Mouse (Mus musculus): Measurements from ENCODE around the gene Cpsf3.

The Cpsf3 gene

DNA sequence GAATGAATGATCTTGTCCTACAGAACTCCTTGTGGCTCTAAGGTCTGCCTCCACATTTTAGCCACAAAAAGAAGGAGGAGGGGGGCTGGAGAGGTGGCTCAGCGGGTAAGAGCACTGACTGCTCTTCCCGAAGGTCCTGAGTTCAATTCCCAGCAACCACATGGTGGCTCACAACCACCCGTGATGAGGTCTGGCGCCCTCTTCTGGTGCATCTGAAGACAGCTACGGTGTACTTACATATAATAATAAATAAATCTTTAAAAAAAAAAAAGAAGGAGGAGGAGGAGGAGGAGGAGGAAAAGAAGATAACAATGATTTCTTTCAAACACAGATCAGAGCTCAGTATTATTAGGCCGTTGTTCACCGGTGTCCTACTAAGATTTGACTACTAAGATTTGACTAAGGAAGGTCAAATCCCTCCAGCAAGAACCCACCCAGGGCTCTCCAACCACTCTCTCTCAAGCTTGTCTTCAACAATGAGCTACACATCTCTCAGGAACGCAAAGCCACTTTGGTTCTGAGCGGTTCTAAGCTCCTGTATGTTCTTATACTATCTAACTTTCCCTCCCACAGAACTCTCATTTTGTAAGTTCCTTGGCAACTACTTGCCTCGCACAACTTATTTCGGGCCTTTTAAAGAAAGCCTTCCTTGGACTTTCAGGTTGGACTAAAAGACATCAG is at the start of gene Cpsf3:
TSS of gene Cpsf3 (plus strand) at position 631 of the 681 bp plus-strand sequence.
- no peak for DNase-seq (ENCODE audit: low spot score)

GRCm38 (mm10) chr12:21241965-21242364 is 43.2 kb upstream of the Cpsf3 start:
- no peak for DNase-seq (ENCODE audit: low spot score)

DNA sequence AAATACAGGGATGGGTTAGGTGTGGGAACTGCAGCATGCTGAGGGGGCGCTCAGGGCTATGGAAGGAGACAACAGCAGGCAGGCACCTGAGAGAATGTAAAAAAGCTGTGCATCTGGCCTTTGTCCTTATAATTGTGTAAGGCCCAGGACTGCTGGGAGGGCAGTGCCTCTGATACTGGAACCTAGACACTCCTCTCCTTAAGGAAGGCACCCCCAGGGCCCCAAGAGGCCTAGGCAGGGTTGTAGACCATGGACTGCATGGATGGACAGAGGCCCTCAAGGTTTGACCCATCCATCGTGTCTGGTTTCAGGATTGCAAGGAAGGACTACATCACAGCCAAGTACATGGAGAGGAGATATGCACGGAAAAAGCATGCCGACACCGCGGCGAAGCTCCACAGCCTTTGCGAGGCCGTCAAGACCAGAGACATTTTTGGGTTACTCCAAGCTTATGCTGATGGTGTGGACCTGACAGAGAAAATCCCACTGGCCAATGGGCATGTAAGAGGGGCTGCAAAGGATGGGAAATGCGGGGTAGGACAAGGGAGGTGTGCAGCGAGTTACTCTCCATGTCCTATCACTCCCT is 40.7 kb upstream of the Cpsf3 start:
- no peak for DNase-seq (ENCODE audit: low spot score)

- DNase-seq (ENCODE audit: low spot score), result no peak
Observed at GRCm38 (mm10) chr12:21247711-21248392, 37.3 kb upstream of the Cpsf3 start.

GRCm38 (mm10) chr12:21260494-21261256 is 24.5 kb upstream of the Cpsf3 start:
- DNase-seq (ENCODE audit: low spot score), result no peak

- no peak for DNase-seq (ENCODE audit: low spot score)
Observed at GRCm38 (mm10) chr12:21261521-21261920, 23.7 kb upstream of the Cpsf3 start.

DNA sequence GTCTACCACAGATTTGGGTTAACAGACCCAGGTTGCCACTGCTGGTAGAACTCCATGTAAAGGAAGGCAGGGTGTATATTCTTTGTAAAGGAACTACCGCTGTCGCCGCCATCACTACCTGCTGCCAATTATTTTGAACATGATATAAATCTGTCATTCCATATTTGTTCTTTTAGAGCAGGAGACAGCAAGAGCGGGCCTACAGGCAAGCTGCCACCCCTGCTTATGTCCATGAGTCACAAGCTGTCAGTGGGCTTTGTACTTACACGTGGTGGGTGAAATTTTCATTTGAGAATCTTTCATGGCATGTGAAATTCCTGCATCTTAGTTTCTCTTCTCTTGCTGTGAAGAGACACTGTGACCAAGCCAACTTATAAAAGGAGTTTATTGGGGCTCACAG is 21.9 kb upstream of the Cpsf3 start:
- no peak for DNase-seq (ENCODE audit: low spot score)

DNA sequence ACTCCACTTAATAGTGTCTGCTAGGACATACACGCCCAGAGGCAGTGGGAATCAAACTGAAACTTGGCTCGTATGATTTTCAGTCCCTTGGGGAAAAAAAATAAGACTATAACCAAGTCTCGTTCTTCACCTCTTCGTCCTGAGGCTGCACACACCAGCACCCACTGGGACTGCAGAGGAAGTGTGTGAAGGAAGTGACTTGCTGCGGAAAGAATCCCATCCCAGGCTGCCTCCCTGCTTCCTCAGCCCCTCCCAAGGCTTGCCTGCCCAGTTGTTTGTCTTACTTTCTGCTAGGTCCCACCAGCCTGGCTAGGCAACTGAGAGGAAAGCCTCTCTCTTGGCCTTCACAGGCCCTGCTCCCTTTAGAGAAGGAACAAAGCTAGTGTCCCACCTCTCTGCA is 20.9 kb upstream of the Cpsf3 start:
- DNase-seq (ENCODE audit: low spot score), result no peak

GRCm38 (mm10) chr12:21264970-21265369 is 20.2 kb upstream of the Cpsf3 start:
- no peak for DNase-seq (ENCODE audit: low spot score)

- DNase-seq (ENCODE audit: low spot score), result no peak
Observed at GRCm38 (mm10) chr12:21265501-21265900, 19.7 kb upstream of the Cpsf3 start.

DNA sequence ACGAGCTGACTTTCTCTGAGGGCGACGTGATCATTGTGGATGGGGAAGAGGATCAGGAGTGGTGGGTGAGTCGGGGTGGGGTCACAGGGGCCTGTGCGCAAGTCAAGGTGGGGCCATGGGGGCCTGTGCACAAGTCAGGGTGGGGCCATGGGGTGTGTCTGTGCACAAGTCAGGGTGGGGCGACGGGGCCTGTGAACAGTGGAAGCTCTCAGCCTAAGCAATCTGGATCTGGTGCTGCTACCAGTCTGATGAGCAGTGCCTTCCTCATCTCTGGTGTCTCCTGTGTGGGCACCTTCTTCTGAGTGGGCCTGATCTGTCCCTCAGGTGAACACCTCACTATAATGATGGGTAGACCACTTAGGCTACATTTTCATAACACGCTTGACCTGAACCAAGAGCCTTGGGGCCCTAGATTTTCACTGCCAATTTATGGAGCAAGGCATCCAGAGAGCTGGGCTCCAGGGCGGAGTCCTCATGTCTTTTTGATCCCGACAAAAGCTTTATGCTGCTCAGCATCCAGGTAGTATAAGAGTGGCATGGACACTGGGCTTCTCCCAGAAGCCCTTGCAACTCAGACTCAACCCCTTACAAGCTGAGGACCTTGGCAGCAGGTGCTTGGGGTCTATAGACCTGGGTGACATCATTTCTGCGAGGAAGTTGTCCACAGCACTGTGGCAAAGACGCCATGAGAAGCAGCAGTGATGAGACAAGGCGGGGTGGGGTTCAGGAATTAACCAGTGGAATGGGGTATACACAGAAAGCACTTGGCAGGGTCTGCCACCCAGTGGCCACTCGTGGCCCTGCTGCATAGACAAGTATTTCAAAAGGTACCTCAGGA is 19.0 kb upstream of the Cpsf3 start:
- DNase-seq (ENCODE audit: low spot score), result no peak

DNA sequence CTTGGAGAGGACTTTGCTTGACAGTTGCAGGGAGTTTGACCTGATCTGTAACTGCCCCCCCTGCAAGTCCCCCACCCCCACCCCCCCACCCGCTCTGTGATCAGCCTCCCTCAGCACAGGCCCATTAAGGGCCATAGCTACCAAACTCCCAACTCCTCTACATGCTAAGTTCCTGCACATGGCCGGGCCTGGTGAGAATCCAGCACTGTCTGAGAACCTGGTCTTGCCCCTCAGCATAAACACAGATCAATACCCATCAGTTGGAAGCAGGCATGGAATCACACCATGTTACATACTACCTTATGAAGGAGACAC is 18.4 kb upstream of the Cpsf3 start:
- DNase-seq (ENCODE audit: low spot score), result no peak

DNA sequence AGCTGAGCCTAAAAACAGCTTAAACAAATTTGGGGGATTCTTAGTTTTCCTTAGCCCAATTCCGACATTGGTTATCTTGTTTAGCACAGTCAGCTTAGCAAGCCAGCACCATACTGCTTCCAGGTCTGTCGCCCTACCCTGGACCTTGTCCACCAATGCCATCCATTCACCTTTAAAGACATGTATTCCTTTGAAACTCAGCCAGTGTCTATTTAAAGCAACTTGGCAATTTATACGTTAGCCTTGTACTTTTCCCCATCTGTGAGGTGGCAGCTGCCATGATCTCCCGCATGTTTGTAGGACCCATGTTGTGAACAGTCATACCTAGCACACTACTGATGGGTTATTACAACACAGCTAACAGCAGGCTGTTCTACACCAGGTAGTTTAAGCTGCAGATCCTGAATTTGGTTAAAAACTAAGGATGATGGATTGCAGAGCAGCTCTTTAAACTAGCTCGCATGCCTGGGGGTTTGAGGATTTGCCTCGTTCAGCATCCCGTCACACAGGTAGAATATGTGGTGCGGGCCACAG is 17.0 kb upstream of the Cpsf3 start:
- DNase-seq (ENCODE audit: low spot score), result no peak

- no peak for DNase-seq (ENCODE audit: low spot score)
Observed at GRCm38 (mm10) chr12:21274446-21274845, 10.7 kb upstream of the Cpsf3 start.

DNA sequence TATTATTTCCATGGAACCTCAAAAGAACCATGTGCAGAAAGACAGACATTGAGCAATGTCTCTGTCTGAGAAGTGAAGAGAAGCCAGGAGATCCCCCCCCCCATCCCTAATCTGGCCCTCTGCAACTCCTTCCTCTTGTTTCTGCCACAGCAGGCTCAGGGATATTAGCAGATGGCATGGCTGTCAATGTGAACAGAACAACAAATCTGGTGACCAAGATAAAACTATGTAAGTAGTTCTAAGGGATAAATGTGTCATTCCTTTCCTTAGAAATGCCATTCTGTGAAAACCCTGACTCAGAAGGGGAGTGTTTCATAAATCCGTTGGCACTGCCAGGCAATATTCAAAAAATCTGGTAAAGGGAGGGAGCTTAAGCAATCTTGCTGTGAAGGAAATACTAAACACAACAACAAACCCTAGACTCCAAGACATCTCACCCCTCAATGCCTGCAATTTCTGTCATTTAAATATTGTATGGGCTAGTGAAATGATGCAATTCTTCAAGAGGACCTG is 7.8 kb upstream of the Cpsf3 start:
- no peak for DNase-seq (ENCODE audit: low spot score)

GRCm38 (mm10) chr12:21285508-21286242 is 484 bp downstream of the Cpsf3 start:
- no peak for DNase-seq (ENCODE audit: low spot score)

DNA sequence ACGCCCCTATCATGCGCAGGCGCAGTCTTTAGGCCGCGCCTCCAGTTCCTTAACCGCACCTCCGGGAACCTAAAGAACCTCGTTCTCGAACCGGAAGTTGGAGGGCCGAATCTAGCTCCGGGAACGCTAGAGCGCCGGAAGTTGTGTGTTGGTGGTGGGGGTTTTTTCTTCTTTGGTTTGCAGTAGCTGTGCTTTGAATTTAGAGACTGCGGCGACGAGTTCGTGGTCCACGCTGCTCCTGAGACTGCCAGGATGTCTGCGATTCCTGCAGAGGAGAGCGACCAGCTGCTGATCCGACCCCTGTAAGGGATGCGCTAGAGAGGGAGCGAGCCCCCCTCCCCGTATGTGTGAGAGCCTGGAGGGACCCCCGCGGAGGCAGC is 1.0 kb downstream of the Cpsf3 start, which contains the start of gene Itgb1bp1:
TSS of gene Itgb1bp1 (minus strand) at position 42 of the 380 bp plus-strand sequence.
- DNase-seq (ENCODE audit: low spot score), result peak; percentile 92

DNA sequence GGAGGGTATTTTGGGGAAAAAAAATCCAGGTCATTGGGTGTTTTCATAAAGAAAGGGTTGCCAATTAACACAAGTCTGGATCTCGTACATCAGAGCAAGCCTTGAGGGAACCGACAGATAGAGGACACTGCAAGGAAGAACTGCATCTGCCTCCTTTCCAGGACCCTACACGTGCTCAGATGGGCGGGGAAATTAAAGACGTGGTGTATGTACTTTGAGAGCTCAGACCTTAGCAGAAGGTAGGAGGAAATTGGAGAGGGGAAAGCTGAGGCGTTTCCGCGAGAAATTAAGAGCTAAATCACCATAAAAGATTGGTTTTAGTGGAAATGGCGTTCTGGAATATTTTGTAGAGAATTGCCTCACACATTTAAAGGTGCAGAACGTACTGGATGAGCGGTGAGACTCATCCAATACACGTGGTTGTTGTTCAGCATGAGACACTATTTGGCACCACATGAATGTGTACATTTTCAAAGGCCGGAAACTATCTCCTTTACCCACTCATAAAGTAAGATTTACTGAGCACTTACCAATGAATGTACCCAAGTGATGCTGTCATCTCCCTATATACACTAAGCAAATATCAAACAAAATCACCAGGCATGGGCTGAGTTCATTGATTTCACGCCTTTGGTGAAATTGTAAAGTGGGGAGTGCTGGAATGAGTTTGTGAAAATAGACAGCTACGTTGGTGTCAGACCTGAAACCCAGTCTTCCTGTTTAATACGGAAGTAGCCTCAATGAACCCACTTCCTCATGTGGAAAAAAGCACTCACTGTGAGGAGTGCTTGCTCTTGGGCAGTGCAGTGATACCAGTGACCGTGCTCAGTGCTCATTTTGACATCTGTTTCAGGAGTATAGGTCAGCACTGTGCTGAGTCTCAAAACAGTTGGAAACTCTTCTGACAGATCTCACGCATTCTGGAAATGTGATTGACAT is 1.8 kb downstream of the Cpsf3 start:
- DNase-seq (ENCODE audit: low spot score), result no peak

DNA sequence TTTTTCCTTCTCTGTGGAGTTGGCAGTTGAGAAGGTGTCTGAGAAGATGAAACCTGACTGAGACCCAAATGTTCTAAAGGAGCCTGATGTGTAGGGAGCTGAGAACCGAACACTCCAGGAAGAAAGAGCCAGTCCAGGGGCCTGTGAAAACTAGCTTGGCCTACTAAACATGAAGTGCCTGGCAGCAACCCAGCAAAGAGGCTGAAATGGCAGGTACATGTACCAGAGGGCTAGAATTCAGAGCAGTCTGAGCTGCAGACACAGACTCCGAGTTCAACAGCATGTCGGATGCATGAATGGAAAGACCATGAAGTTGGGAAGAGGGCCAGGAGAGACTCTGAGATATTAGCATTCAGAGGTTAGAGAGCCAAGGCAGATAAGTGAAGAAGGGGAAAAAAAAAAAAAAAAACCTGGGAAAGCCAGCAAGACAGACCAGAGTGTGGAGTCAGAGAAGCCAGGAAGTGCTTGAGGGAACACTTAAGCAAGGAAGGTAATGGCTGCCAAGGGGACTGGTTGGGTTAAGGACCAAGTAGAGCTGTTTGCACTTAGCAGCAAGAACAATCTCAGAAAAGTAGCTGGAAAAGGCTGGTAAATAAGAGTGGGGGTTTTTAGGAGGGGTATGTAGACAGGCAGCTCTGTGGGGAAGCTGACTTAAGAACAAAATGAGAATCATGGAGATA is 3.7 kb downstream of the Cpsf3 start:
- no peak for DNase-seq (ENCODE audit: low spot score)

Measured in urinary bladder, postnatal 10 days (tissue).